Comparison of ENCODE assay signal across 8 mouse cellular contexts in the genomic region with DNA sequence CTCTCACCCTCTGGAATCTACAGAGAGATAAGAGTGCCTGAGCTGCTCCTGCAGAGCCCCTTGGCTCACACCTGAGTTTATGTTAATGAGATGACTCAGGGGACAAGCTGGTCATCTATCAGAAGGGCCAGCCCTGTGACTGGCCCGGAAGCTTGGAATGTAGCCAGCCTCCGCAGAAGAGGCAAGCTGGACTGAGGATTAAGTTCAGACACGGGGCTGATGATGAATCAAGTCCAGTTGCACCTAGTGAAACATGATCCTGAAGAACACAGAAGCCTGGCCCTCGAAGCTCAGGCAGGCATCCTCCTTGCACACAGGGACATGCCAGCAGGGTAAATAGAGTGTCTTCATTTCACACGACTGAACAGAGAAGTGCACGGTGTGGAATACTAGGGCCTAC. TPM values are rescaled to one million over a fixed set of nuclear protein-coding genes. Genes with fewer than 3 reads are reported as not detected.
DNase-seq lines count a peak whose midpoint lies in the region; ATAC-seq and TF ChIP-seq lines count a peak whose summit lies in the region.

No protein-coding gene starts in this region.

- peak overlapping the region; percentile 14 for H3K27ac ChIP-seq in liver, adult 2 months (replicated peaks; ENCODE audit: insufficient read depth, low read depth, low read length)
- H3K27ac ChIP-seq in liver, embryonic 11.5 days (ENCODE audit: low read depth, low read length) = no peak overlapping the region
- peak overlapping the region; percentile 74 for H3K27ac ChIP-seq in heart, postnatal 0 days (ENCODE audit: low read depth)

- no peaks in the 10 kb centered on the region for H3K36me3 ChIP-seq in liver, adult 2 months (ENCODE audit: control insufficient read depth, insufficient read depth, low read length)
- no peaks in the 10 kb centered on the region for H3K36me3 ChIP-seq in liver, embryonic 11.5 days (ENCODE audit: control insufficient read depth, insufficient read depth, low read length)
- H3K36me3 ChIP-seq in heart, postnatal 0 days (replicated peaks; ENCODE audit: control insufficient read depth, insufficient read depth, low read length) = no peaks in the 10 kb centered on the region

- WGBS in liver, adult 2 months = 6% methylated on average over 6 of the region's 6 CpGs
- 43% methylated on average over 6 of the region's 6 CpGs for WGBS in liver, embryonic 11.5 days
- 10% methylated on average over 6 of the region's 6 CpGs for WGBS in heart, postnatal 0 days

- no peak overlapping the region for H3K4me2 ChIP-seq in liver, embryonic 11.5 days
- H3K4me2 ChIP-seq in heart, postnatal 0 days (ENCODE audit: low read depth, low read length) = peak overlapping the region; percentile 21; the same call in 1 of the 2 replicates

- H3K27me3 ChIP-seq in liver, adult 2 months (ENCODE audit: control insufficient read depth, insufficient read depth, low read length) = no peaks in the 10 kb centered on the region
- no peaks in the 10 kb centered on the region for H3K27me3 ChIP-seq in liver, embryonic 11.5 days (replicated peaks; ENCODE audit: control insufficient read depth, insufficient read depth, low read length)
- no peaks in the 10 kb centered on the region for H3K27me3 ChIP-seq in heart, postnatal 0 days (ENCODE audit: control insufficient read depth, insufficient read depth, low read length)

- peaks cover 10% of the 10 kb centered on the region; the same call in 1 of the 2 replicates for H3K79me2 ChIP-seq in liver, adult 2 months (ENCODE audit: control insufficient read depth, insufficient read depth, low read length)

- peak; percentile 84 for DNase-seq in liver, adult 2 months (ENCODE audit: extremely low read depth, low read depth, low spot score)
- no peak for DNase-seq in liver, embryonic 11.5 days (ENCODE audit: low spot score)
- peak; percentile 53 for DNase-seq in cerebellum, adult 8-10 months
- DNase-seq in heart, postnatal 0 days (ENCODE audit: low spot score) = peak; percentile 51
- DNase-seq in mesoderm, embryonic 11.5 days (ENCODE audit: low read depth, low spot score) = peak; percentile 34
- no peak for DNase-seq in thymus, postnatal 10 days (ENCODE audit: low spot score in 2 of 2)
- DNase-seq in layer of hippocampus, postnatal 10 days (ENCODE audit: low spot score in 2 of 2) = no peak
- no peak for DNase-seq in neural tube, embryonic 10.5 days (ENCODE audit: extremely low spot score, low spot score)

- no peak overlapping the region for H3K9ac ChIP-seq in liver, adult 2 months (ENCODE audit: low read depth, low read length)
- H3K9ac ChIP-seq in liver, embryonic 11.5 days (ENCODE audit: low read depth, low read length) = no peak overlapping the region
- H3K9ac ChIP-seq in heart, postnatal 0 days (replicated peaks; ENCODE audit: low read depth, low read length) = no peak overlapping the region

- TF ChIP-seq CTCF in liver, adult 2 months (IDR thresholded peaks at IDR 0.05; ENCODE audit: low read depth, low read length) = no peak
- TF ChIP-seq CTCF in heart, postnatal 0 days (IDR thresholded peaks at IDR 0.05; ENCODE audit: low read depth) = no peak

- H3K4me3 ChIP-seq in liver, adult 2 months (ENCODE audit: insufficient read depth, low read depth, low read length) = no peak overlapping the region
- H3K4me3 ChIP-seq in liver, embryonic 11.5 days (ENCODE audit: low read depth, low read length) = no peak overlapping the region
- no peak overlapping the region for H3K4me3 ChIP-seq in heart, postnatal 0 days (ENCODE audit: low read depth, low read length)

- no peak for TF ChIP-seq POLR2A in liver, adult 2 months (IDR thresholded peaks at IDR 0.05; ENCODE audit: extremely low read depth, insufficient read depth, low read length)

- ATAC-seq in liver, embryonic 11.5 days (replicated peaks; ENCODE audit: low FRiP score) = no peak
- peak; percentile 45 for ATAC-seq in heart, postnatal 0 days (ENCODE audit: insufficient read depth, low read depth)

- no peak for TF ChIP-seq EP300 in heart, postnatal 0 days (IDR thresholded peaks at IDR 0.05; ENCODE audit: low read depth)

- H3K9me3 ChIP-seq in liver, embryonic 11.5 days (ENCODE audit: control insufficient read depth, low read length) = no peaks in the 10 kb centered on the region
- no peaks in the 10 kb centered on the region for H3K9me3 ChIP-seq in heart, postnatal 0 days (replicated peaks; ENCODE audit: control insufficient read depth, low read length)

- H3K4me1 ChIP-seq in liver, adult 2 months (ENCODE audit: control insufficient read depth, insufficient read depth, low read length) = peaks cover 31% of the 10 kb centered on the region
- H3K4me1 ChIP-seq in liver, embryonic 11.5 days (replicated peaks; ENCODE audit: control insufficient read depth, insufficient read depth, low read length) = peaks cover 8% of the 10 kb centered on the region
- peaks cover 35% of the 10 kb centered on the region for H3K4me1 ChIP-seq in heart, postnatal 0 days (ENCODE audit: control insufficient read depth, insufficient read depth)

RNA-seq across cellular contexts. Expression of gene 1700056E22Rik, which starts 17.7 kb away (rescaled TPM):
- total RNA-seq in liver, adult 2 months (2014; rRNA removed) = 0.27 and 0.28 TPM in 2 replicates
- polyA plus RNA-seq in liver, adult 2 months (2012; rRNA removed) = 0.83 and 0.99 TPM in 2 replicates
- polyA plus RNA-seq in liver, embryonic 11.5 days (2014; fragmentation: Nextera tagmentation; extraction: Ambion mirVana) = 0.70 and 0.95 TPM in 2 replicates
- not detected in 2 replicates for total RNA-seq in heart, postnatal 0 days (2014; rRNA removed; ENCODE audit: low replicate concordance)
- polyA plus RNA-seq in heart, postnatal 0 days (2015; fragmentation: Nextera tagmentation; extraction: Ambion mirVana) = 2.2 and 3.0 TPM in 2 replicates
- under 1 TPM in 1 of 2 experiments, not detected in 1; 0.36 TPM for total RNA-seq in layer of hippocampus, postnatal 10 days (2021)

RNA-seq across cellular contexts. Expression of gene Dusp10, which starts 38.7 kb away (rescaled TPM):
- 2.1 and 3.0 TPM in 2 replicates for total RNA-seq in liver, adult 2 months (2014; rRNA removed)
- polyA plus RNA-seq in liver, adult 2 months (2012; rRNA removed) = 4.5 and 6.5 TPM in 2 replicates
- polyA plus RNA-seq in liver, embryonic 11.5 days (2014; fragmentation: Nextera tagmentation; extraction: Ambion mirVana) = 5.4 and 6.1 TPM in 2 replicates
- total RNA-seq in heart, postnatal 0 days (2014; rRNA removed; ENCODE audit: low replicate concordance) = 13.4 and 31.1 TPM in 2 replicates
- 7.7 and 8.6 TPM in 2 replicates for polyA plus RNA-seq in heart, postnatal 0 days (2015; fragmentation: Nextera tagmentation; extraction: Ambion mirVana)
- 1 to 10 TPM; 2.9 to 3.2 TPM for total RNA-seq in layer of hippocampus, postnatal 10 days (2021)

Comparison
In these comparisons a context has a peak if more than half of its experiments do, and no peak if none do; other contexts are left out.
1. DNase-seq: peak in liver, adult 2 months (single experiment), cerebellum, adult 8-10 months (single experiment), heart, postnatal 0 days (single experiment) and mesoderm, embryonic 11.5 days (single experiment); none in liver, embryonic 11.5 days (single experiment), thymus, postnatal 10 days (0 of 2), layer of hippocampus, postnatal 10 days (0 of 2) and neural tube, embryonic 10.5 days (single experiment).